Mouse (Mus musculus) megakaryocyte-erythroid progenitor cell, adult 5-6 weeks (primary cell): ENCODE results near the gene Lrrc15. TPM values are rescaled to one million over a fixed set of nuclear protein-coding genes. Genes with fewer than 3 reads are reported as not detected.

Experiments
- ATAC-seq: replicated peaks from 2 replicates; pipeline ENCODE4 v1.8.0; 2016; ENCODE audit warnings: mild to moderate bottlenecking, inconsistent platforms; ENCODE audit not compliant: severe bottlenecking, poor library complexity, low FRiP score, low TSS enrichment
- total RNA-seq, 2 experiments: library from RNA; stranded (forward) in 1 of 2; stranded (reverse) in 1 of 2; fragments of 200-1000, 215-1000 nt in 1 of 2; fragments of >200 nt in 1 of 2; fragmentation: Nextera tagmentation in 1 of 2; gene quantifications; 2 replicates each; pipeline ENCODE4 v1.2.3; 2014 to 2017

Lrrc15 gene
- total RNA-seq, 2 experiments from 2014 or later = not detected

DNA sequence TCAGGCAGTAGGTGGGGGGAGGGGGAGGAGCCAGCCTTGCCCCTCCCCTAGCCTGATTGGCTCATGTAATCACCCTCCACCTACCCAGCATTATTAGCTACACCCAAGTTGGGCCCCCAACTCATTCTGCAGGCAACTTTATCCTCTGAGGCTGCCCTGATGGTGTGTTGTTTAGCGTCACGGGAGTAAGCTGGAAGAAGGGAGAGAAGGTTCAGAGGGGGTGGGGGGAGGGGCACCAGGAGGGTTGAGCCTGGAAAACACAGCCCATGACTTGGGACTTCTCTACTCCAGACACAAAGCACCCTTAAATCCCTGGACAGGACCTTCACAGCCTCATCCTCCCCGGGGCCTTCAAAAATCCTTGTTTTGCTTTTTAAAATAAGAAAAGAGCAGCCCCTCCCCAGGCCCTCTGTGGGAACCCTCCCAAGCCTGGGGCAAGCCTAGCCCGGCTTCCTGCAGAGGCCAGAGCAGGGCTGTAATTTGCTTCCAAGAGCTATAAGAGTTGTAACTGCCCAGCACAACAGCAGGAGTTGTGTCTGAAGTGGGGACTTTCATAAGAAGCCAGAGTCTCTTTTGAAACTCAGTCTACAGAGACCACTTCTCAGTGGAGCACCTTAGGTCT lies 2.3 kb downstream of the Lrrc15 start:
- ATAC-seq = no peak

DNA sequence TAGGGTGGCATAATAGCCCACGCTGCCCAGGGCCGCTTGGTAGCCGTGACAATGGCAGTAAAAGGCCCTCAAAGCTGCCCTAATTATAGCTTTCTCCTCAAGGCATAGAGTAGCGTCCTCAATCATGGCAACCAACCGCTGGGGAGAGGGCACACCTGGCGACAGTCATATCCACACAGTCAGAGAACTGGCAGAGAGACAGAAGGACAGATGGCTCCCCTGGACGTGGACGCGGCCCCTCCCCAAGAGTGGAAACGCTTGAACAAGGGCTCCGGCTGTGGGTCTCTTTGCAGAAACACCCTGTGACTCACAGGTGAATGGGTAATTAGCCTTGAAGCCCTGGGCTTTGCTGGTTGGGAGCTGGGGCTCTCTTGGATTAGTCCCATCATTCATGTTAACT lies 4.7 kb downstream of the Lrrc15 start:
- no peak for ATAC-seq

DNA sequence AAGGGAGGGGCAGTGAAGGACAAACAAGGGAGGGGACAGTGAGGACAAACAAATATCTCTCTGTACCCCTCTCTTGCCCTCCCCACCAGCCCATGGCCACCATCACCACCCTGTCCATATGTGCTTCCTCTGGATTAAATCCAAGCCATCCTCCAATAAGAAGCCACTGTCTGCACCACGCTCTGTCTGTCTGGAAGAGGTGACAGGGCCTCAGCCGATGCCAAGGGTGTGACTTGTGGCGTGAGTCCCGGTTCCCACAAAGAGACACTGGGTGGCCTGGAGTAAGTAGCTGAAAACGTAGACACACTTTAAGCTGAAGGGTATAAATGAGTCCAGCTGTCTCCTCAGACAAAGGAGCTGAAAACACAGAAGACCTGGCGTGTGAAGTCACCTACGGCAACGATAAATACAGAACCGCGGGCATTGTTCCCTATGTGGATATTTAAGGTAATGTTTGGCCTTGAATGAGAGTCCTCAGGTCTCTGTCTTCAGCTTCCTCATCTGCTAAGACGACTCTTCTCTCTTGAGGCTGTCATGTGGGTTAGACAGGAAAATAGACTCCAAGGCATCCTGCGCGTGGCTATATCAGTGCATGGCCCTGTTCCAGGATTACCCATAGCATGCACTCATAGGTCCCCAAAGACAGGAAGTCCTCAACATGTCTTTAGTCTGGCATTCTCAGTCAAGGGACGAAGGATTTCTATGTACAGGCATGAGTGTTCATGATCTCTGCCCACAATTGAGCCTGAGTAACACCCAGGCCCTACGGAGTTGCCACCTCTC lies 7.3 kb downstream of the Lrrc15 start:
- ATAC-seq = no peak

DNA sequence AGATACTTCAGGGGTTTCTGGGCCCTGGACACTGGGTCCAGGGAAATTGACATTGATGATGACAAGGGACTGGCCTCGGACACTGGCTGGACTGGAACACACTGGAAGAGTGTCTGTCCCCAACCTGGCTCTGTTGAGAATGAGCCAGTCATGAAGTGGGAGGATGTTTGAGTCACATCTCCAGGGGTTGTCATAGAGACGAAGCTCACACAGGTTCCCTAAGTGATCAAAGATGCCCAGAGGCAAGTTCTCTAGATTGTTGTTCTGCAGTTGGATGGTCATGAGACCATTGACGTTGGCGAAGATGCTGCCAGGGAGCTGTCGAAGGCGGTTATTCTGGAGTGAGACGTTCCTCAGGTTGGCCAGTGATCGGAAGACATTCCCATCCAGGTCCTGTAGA lies 10.0 kb downstream of the Lrrc15 start:
- no peak for ATAC-seq

DNA sequence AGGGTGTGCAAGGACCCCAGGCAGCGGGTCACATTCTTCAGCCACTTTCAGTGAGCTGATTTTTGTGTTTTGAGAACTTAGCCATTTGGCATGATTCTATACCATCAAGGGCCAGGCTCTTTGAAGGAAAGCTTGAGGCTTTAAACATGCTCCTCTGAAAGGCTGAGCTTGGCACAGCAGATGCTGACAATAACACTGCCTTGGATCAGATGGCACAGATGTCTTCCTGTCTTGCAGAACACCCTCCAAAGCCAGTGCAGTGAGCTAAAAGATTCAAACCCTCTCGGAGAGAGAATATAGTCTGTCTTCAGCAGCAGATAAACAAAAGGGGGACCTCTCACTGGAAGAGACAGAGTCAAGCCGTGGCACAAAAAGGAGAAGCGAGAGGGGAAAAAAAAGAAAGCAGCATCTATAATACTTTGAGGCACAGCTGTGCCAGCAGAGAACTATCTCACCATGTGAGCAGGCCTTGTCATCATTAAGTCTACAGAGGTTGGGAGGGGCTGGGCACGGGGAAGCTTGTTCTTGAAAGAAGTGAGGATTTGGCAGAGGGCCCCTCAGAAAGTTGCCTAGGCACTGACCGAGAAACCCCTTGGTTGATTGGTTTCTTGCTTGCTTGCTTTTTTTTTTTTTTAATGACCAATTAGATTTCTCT lies 11.0 kb downstream of the Lrrc15 start:
- ATAC-seq = no peak

DNA sequence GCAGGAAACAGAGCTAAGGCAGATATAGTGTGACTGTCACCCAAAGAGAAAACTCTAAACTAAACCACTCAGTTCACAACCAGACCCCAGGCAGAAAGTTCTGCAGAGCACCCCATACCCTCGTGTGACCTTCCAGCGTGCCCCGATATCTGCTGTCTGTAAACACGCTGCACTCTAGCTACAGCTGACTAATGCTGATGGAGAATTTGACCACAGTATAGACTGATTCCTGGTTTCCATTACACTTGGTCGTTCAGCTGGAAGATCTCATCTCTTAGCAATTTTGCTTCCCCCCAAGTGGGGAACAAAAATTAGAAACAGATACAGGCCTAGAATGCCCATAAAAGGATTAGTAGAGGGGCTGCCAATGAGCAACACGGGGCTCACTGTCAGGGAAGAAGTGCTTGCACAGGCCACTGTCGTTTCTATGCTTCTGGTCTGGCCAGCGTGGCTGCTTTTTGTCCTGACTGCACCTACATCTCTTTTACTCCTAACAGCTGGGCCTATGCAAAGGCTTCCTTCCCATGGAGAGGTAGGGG lies 11.8 kb downstream of the Lrrc15 start:
- no peak for ATAC-seq

DNA sequence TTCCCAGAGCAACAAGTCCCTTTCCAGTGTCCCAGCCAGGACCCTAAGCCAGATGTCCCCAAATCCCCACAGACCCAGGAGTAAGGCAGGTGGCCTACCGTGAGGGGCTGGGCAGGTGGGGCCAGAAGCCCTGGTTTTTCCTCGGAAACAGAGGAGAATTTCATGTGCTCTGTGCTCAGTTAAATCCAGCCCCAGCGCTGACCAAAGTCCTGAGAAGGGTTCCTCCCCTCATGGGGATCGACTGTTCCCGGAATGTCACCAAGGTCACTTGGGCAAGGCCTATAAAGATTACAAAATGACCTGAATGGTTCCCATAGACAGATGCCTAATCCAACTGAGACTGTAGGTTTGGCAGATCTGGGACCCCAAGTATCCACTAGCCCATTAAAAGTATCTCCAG lies 15.7 kb downstream of the Lrrc15 start, which contains the start of gene Cpn2:
Gene Cpn2, minus strand, starts transcription at position 141 of the 400 bp plus-strand sequence.
- ATAC-seq = no peak

DNA sequence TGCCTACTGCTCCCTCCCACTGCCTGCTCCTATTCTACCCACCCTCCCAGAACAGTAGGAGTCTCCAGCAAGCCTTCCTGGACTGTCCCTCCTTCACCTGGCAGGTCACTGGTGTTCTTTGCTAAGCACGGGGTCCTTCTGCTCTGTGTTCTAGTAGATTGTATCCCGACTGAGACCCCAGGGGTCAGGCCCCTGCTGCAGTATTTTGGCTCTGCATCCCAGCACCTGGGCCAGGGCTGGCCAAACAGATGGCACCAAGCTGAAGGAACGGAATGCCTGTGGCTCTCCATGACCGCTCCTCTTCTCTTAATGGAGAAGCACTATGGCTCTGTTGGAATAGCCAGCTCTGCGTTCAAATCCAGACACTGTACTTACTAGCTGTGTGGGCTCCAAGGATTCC lies 16.5 kb downstream of the Lrrc15 start:
- ATAC-seq = no peak

DNA sequence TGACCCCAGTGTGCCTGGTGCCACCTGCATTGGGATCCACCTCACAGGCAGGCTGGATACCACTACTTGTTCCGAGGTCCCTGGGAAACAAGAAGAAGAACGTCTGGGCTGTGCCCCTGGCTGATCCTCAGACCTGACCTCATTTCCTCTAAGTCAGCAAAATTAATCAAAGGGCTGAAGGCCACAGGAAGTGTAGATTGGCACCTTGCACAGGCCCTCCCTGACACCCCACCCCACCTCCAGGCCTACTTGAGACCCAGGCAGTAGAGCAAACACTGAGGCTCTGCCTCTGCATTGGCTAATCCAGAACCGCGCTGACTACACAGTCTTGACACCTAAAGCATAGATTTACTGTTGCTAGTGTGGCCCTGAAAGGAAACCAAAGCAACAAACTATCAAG lies 17.4 kb downstream of the Lrrc15 start:
- no peak for ATAC-seq

DNA sequence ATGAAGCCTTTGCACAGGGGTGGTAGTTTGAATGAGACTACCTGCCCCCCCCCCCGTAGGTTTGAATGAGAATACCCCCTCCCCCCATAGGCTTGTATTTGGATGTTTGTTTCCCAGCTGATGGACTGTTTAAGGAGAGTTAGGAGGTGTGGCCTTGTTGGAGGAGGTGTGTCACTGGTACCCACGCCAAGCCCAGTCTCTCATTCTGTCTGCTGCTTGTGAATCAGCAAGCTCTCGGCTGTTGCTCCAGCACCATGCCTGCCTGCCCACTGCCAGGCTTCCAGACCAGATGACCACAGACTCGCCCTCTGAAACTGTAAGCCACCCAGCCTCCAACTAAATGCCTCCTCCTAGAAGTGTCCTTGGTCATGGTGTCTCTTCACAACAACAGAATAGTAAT lies 19.9 kb downstream of the Lrrc15 start:
- ATAC-seq = no peak

DNA sequence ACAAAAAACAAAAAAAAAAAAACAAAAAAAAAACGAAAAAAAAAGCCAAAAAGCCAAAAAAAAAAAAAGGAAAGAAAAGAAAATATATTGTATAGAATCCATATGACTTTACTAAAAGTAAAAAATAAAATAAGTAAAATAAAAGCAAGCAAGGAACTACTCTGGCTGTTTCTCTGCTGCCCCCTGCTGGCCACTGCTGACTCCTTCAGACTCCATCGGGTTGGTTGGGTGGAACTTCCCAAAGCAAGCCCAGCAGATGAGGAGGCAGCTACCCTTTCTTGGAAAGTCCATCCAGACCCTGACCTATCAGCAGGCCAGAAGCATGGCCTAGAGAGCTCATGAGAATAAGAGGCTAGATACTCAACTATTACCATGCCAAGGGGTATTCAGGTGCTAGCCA lies 20.4 kb downstream of the Lrrc15 start:
- ATAC-seq = 0 out of 2 replicates have a peak, but pooled peaks have one; percentile 46

DNA sequence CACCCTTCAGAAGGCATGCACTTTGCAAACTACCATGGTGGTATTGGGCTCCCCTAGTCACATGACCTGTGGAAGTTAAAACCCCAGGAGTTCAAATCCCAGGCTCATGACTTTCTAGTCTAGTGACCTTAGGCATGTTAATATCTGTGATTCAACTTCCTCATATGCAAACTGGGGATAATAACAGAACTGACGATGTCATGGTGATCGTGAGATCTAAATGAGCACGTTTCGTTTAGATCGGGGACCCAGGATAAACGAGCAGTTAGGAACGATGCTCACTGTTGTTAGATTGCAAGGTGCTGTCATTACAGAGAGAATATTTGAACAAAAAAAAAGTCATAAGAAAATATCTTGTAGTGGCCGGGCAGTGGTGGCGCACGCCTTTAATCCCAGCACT lies 20.9 kb downstream of the Lrrc15 start:
- ATAC-seq = no peak

DNA sequence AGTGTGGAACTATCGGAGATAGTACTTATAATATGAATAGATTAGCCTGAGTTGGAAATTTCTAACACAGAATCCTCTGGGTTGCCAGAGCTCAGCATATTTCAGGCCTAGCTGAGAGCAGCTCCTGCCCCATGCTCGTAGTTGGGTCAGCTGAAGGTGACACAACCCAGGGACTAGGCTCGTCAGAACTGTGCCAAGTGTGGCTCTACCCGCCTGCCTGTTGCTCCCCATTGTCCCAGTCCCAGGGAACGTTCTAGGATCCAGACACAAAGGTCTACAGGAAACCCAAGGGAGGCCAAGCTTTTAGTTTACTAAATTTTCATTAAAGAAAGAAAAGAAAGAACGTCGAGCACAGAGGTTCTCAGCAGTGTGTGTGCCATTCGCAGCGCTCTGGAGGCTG lies 21.7 kb downstream of the Lrrc15 start:
- no peak for ATAC-seq

DNA sequence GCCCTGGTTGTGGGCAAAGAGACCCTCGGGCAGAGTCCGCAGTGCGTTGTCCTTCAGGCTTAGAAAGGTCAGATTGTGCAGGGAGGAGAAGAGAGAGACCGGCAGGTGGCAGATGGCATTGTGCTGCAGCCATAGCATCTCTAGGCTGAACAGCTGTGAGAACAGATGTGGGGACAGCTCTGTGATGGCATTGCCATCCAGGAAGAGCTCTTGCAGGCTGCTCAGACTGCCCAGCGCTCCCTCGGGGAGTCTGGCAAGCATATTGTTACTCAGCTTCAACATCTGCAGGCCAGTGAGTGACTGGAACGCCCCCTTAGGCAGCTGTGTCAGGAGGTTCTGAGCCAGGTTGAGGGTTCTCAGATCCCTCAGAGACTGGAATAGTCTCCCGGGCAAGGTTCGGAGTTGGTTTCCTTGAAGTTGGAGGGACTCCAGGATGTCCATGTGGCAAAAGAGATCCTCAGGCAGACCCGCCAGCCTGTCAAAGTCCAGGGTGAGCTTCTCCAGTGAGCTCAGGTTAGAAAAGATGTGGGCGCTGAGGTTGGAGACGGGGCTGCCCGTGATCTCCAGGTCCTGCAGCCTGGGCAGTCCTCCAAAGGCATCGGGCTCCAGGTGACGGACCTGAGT lies 22.9 kb downstream of the Lrrc15 start:
- no peak for ATAC-seq

DNA sequence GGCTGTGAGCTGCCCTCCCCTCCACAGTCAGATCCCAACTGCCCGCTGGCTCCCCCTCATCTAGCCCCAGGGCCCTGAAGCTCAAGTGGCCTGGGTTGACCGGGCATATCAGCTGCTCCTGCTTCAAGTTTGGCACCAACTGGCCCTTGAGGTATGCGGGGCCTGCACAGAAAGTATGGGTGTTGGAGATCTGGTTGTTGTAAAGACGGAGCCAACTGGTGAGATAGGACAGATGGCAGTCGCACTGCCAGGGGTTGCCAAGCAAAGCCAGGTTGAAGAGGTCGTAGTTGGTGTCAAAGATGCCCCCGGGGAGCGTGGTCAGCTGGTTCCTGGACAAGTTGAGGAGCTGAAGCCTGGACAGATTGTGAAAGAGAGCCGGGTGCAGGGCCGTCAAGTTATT lies 23.6 kb downstream of the Lrrc15 start:
- no peak for ATAC-seq

DNA sequence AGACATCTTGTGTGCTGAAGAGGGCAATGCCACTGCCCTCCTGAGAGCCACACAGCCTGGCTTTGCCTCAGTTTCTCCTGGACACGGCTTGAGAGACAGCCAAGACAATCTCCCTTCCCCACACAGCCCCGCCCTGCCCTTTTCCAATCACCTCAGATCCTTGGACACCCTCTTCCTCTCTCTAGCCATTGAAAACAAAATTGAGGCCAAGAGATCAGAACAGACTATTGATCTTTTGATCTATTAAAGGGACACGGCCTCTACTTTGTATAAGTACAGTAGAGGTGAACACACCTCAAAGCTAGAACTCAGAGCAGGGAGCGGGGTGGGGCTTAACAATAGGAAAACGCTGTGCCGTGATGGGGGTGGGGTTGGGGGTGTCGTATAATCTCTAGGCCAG lies 24.6 kb downstream of the Lrrc15 start:
- no peak for ATAC-seq

DNA sequence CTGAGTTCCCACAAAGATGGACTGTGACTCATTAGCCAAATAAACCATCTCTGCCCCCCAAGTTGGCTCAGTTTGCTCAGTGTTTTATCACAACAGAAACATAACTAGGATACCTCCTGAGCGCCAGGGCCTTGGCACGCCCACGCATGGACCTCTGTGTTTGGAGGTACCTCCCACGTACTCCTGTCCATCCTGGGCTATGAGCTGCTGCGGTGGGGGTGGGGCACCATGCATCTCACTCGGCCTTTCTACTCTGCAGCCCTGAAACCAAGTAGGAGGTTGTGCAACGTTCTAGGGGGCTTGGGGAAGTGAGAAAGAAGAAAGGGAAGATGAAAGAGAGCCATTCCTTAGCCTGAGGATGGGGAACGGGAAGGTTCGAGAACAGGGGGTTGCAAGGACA lies 25.3 kb downstream of the Lrrc15 start:
- no peak for ATAC-seq

DNA sequence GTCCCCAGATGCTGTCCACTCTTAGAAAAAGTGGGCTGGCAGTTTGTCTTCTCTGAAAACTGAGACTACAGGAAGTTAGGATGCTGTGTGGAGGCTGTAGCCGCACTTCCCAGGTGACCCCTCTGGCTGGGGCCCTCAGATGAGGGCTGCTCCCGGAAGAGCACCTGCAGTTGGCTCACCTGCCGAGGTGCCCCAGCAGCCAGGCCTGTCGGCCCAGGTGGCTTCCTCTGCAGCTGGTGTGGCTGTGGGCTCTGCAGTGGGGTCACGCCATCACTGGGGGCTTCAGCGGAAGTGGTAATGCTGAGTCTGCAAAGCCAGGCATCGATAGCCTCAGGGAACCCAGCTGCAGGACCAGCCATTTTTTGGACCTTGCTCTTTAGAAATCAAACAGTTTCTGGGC lies 28.0 kb downstream of the Lrrc15 start:
- ATAC-seq = no peak

DNA sequence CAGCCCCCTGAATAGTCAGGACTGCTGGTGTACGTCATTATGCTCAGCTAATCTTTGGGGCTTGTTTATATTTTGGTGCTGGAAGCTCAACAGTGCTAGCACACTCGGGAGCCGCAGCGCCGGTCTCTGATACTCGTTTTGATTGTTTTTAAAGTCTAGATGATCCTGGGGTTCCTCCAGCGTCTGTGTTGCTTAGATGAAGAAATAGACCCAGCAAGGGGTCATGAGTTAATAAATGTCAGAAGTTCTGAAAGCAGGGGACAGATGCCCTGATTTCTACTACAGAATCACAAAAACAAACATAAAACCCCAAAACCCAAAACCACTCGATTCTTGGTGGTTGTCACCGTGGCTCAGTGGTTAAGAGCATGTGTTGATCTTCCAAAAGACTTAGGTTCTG lies 29.2 kb downstream of the Lrrc15 start:
- no peak for ATAC-seq

DNA sequence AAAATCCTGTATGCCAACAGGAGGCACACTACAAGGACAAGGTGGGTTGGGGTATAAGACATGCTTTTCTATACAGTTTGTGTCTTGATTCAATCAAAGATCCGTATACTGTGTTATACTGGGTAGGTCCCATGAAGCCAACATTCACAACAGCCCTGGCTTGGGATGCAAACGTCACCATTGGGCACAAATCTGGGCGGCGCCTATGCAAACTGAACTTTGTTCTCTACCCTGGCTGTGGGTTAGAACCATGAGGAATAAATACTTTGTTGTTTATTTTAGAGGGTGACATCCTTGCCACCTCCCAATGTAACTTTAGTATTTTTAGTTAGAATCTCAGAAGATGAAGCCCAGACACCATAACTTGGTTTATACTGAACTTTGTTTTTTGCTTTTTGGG lies 29.7 kb downstream of the Lrrc15 start:
- no peak for ATAC-seq
